In the genomic region with DNA sequence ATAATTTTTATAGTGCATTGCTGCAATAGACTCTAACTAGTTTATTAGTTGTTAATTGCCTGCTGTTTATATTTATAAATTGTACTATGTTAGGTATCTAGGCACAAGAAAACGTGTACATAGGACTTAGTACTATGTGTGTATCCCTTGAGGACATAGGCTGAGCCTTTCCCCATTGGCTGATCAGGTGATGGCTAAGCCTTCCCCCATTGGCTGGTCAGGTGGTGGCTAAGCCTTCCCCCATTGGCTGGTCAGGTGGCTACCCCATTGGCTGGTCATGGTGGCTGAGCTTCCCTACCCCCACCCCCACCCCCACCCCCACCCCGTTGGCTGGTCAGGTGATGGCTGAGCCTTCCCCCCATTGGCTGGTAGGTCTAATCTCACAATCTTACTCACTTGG, we compare ENCODE assay signal across 15 mouse cellular contexts. TPM values are rescaled to one million over a fixed set of nuclear protein-coding genes. Genes with fewer than 3 reads are reported as not detected.
DNase-seq lines count a peak whose midpoint lies in the region; TF ChIP-seq lines count a peak whose summit lies in the region.
"Had no signal": no experiment of that assay in that cellular context is flagged by ENCODE, and none has a peak within 500 bp of the region (broad histone marks: within the 10 kb centered on the region; RNA-seq: fewer than 3 reads in every experiment).

No protein-coding gene starts in this region.

- TF ChIP-seq POLR2A in myocyte (IDR thresholded peaks at IDR 0.05; ENCODE audit: insufficient read length, low read depth): no peak
- TF ChIP-seq POLR2A in kidney, adult 2 months (IDR thresholded peaks at IDR 0.05; ENCODE audit: low read depth, low read length): no peak

- H3K79me2 ChIP-seq in C2C12 (ENCODE audit: control insufficient read depth, insufficient read depth) (no peaks in the 10 kb centered on the region), myocyte (ENCODE audit: control insufficient read depth, insufficient read depth) (no peaks in the 10 kb centered on the region)

- H3K27ac ChIP-seq in left cerebral cortex, adult 2 months: peak overlapping the region; percentile 76
- H3K27ac ChIP-seq in kidney, adult 2 months (ENCODE audit: insufficient read depth, low read depth, low read length): no peak overlapping the region
- H3K27ac ChIP-seq: heart, embryonic 10.5 days; hindbrain, embryonic 14.5 days had no signal

- no peak overlapping the region for H3K4me2 ChIP-seq in myocyte (ENCODE audit: low read depth)
- H3K4me2 ChIP-seq: hindbrain, embryonic 14.5 days had no signal

- WGBS in kidney, adult 2 months: 74% methylated on average over 2 of the region's 2 CpGs

- no peaks in the 10 kb centered on the region for H3K79me3 ChIP-seq in C2C12 (ENCODE audit: low read depth)

- no peak for DNase-seq in left cerebral cortex, adult 2 months (ENCODE audit: extremely low spot score in 1 of 2, low spot score in 2 of 2)
- DNase-seq in left cerebral cortex, postnatal 14 days (ENCODE audit: low spot score in 2 of 2): no peak
- DNase-seq in ES-CJ7 (ENCODE audit: low read depth, low spot score): peak; percentile 9
- DNase-seq in kidney, adult 2 months: no peak
- DNase-seq in c-Kit-positive CD71-positive TER-119-positive erythroid progenitor cells, embryonic 14.5 days (ENCODE audit: low spot score): no peak
- DNase-seq: adrenal gland, postnatal 25 days; B cell, adult 2 months; cerebellum, adult 2 months; heart, adult 18-20 months had no signal

- H3ac ChIP-seq in C2C12 (ENCODE audit: control insufficient read depth, insufficient read length, low read depth) (no peak overlapping the region), myocyte (ENCODE audit: control insufficient read depth, insufficient read length) (no peak overlapping the region)

- H3K4me1 ChIP-seq in kidney, adult 2 months (ENCODE audit: control insufficient read depth, insufficient read depth, low read length): no peaks in the 10 kb centered on the region

- H3K36me3 ChIP-seq in C2C12 (ENCODE audit: control insufficient read depth, insufficient read depth): peaks cover 98% of the 10 kb centered on the region
- peaks cover 17% of the 10 kb centered on the region for H3K36me3 ChIP-seq in myocyte (ENCODE audit: control insufficient read depth, insufficient read depth)
- H3K36me3 ChIP-seq in kidney, adult 2 months (ENCODE audit: control insufficient read depth, insufficient read depth, low read length): no peaks in the 10 kb centered on the region

- H3K27me3 ChIP-seq in C2C12 (ENCODE audit: control insufficient read depth, insufficient read depth, insufficient read length): no peaks in the 10 kb centered on the region
- no peaks in the 10 kb centered on the region for H3K27me3 ChIP-seq in myocyte (ENCODE audit: control insufficient read depth, insufficient read depth, insufficient read length)
- no peaks in the 10 kb centered on the region for H3K27me3 ChIP-seq in kidney, adult 2 months (replicated peaks; ENCODE audit: control insufficient read depth, insufficient read depth, low read length)

- no peak for TF ChIP-seq CTCF in left cerebral cortex, adult 2 months (IDR thresholded peaks at IDR 0.05)
- TF ChIP-seq CTCF in C2C12 (IDR thresholded peaks at IDR 0.05; ENCODE audit: control insufficient read depth, insufficient read depth, insufficient read length): no peak
- no peak for TF ChIP-seq CTCF in kidney, adult 2 months (conservative IDR thresholded peaks at IDR 0.05; ENCODE audit: insufficient read depth, insufficient read length, low read depth, low read length)

- intact Hi-C loops in left cerebral cortex, adult 2 months (cut with DNase I): no loop called here
- intact Hi-C loops in left cerebral cortex, postnatal 14 days (cut with DNase I): loop anchor here (5.0 kb wide), 2 partner anchors 113 to 253 kb away; partner anchors contain the start of gene Ank

- H3K4me3 ChIP-seq in left cerebral cortex, adult 2 months: no peak overlapping the region
- H3K4me3 ChIP-seq in C2C12 (ENCODE audit: insufficient read depth, poor library complexity, severe bottlenecking): no peak overlapping the region
- no peak overlapping the region for H3K4me3 ChIP-seq in myocyte
- H3K4me3 ChIP-seq in kidney, adult 2 months (ENCODE audit: insufficient read depth, low read depth, low read length): no peak overlapping the region
- H3K4me3 ChIP-seq: embryonic facial prominence, embryonic 10.5 days; heart, embryonic 10.5 days; hindbrain, embryonic 10.5 days had no signal

TF ChIP-seq in C2C12, 6 proteins besides CTCF, POLR2A, EP300 and RAD21:
- TF ChIP-seq USF1 (IDR thresholded peaks at IDR 0.05; ENCODE audit: low read depth): peak; percentile 65
- TF ChIP-seq MAX (IDR thresholded peaks at IDR 0.05): no peak

TF ChIP-seq in myocyte, 11 proteins besides CTCF, POLR2A, EP300 and RAD21:
- TF ChIP-seq E2F4 (IDR thresholded peaks at IDR 0.05; ENCODE audit: insufficient read depth): no peak
- TF ChIP-seq USF1 (IDR thresholded peaks at IDR 0.05; ENCODE audit: low read depth): peak; percentile 41

RNA-seq across cellular contexts. Expression of gene Otulin, which starts 50.6 kb away (rescaled TPM):
- total RNA-seq in left cerebral cortex, adult 2 months (2021): 10 to 100 TPM; 18.8 to 21.4 TPM
- total RNA-seq in left cerebral cortex, postnatal 14 days (2021): 10 to 100 TPM; 20.8 to 23.1 TPM
- polyA plus RNA-seq in C2C12 (2012; fragmentation: generic; extraction: Trizol) (48.8 TPM), myocyte (2012; fragmentation: generic; extraction: Trizol) (36.9 TPM)
- 29.0 and 34.4 TPM in 2 replicates for polyA plus RNA-seq in kidney, adult 2 months (2012; rRNA removed)
